ENCODE assay signal across 7 mouse cellular contexts in genomic region chr5:29434872-29435358, GRCm38 (mm10). TPM values are rescaled to one million over a fixed set of nuclear protein-coding genes. Genes with fewer than 3 reads are reported as not detected.
DNase-seq lines count a peak whose midpoint lies in the region; ATAC-seq and TF ChIP-seq lines count a peak whose summit lies in the region.

No protein-coding gene starts in this region.

- under 1% methylated on average over 48 of the region's 48 CpGs for WGBS in liver, embryonic 15.5 days (ENCODE audit: insufficient replicate concordance)

- peak; percentile 13 to 32 for DNase-seq in urinary bladder, postnatal 36 days (ENCODE audit: low spot score in 2 of 2)
- no peak for DNase-seq in urinary bladder, adult 2 months (ENCODE audit: low spot score)
- DNase-seq in gastrocnemius, adult 2 months: peak; percentile 53
- peak; percentile 65 for DNase-seq in induced T-regulatory cell, adult 2 months (ENCODE audit: low read depth)

- peaks cover 27% of the 10 kb centered on the region for H3K36me3 ChIP-seq in liver, embryonic 15.5 days (replicated peaks)
- H3K36me3 ChIP-seq in myocyte (ENCODE audit: control insufficient read depth, insufficient read depth): peaks cover 19% of the 10 kb centered on the region

- peaks cover 16% of the 10 kb centered on the region for H3K4me1 ChIP-seq in bone marrow macrophage, adult 2 months (ENCODE audit: control insufficient read depth, insufficient read depth, low read length)
- peaks cover 26% of the 10 kb centered on the region for H3K4me1 ChIP-seq in liver, embryonic 15.5 days (replicated peaks)

- peak; percentile 65 for ATAC-seq in liver, embryonic 15.5 days (ENCODE audit: insufficient read depth)

- peak overlapping the region; percentile 88 for H3K4me2 ChIP-seq in liver, embryonic 15.5 days
- H3K4me2 ChIP-seq in myocyte (ENCODE audit: low read depth): peak overlapping the region; percentile 84

- H3K9me3 ChIP-seq in liver, embryonic 15.5 days (replicated peaks): no peaks in the 10 kb centered on the region

- peaks cover 27% of the 10 kb centered on the region for H3K27me3 ChIP-seq in liver, embryonic 15.5 days
- no peaks in the 10 kb centered on the region for H3K27me3 ChIP-seq in myocyte (ENCODE audit: control insufficient read depth, insufficient read depth, insufficient read length)

- intact Hi-C loops in gastrocnemius, adult 2 months (cut with DNase I): loop anchor here (10.0 kb wide), 1 partner anchor 60 kb away; the partner anchor contains the start of gene Lmbr1

- H3ac ChIP-seq in myocyte (ENCODE audit: control insufficient read depth, insufficient read length): peak overlapping the region; percentile 74

- TF ChIP-seq POLR2A in bone marrow macrophage, adult 2 months (IDR thresholded peaks at IDR 0.05; ENCODE audit: borderline replicate concordance, low read depth, low read length): no peak
- TF ChIP-seq POLR2A in myocyte (IDR thresholded peaks at IDR 0.05; ENCODE audit: insufficient read length, low read depth): no peak

- no peak for TF ChIP-seq CTCF in bone marrow macrophage, adult 2 months (IDR thresholded peaks at IDR 0.05; ENCODE audit: low read depth, low read length)
- TF ChIP-seq CTCF in gastrocnemius, adult 2 months (IDR thresholded peaks at IDR 0.05): no peak

- H3K27ac ChIP-seq in bone marrow macrophage, adult 2 months (ENCODE audit: insufficient read depth, low read depth, low read length): peak overlapping the region; percentile 28
- H3K27ac ChIP-seq in gastrocnemius, adult 2 months: peak overlapping the region; percentile 88
- peak overlapping the region; percentile 76 for H3K27ac ChIP-seq in liver, embryonic 15.5 days (replicated peaks)

- H3K79me2 ChIP-seq in myocyte (ENCODE audit: control insufficient read depth, insufficient read depth): peaks cover 13% of the 10 kb centered on the region

- H3K4me3 ChIP-seq in bone marrow macrophage, adult 2 months (ENCODE audit: insufficient read depth, low read length): peak overlapping the region; percentile 72
- peak overlapping the region; percentile 80 for H3K4me3 ChIP-seq in gastrocnemius, adult 2 months
- H3K4me3 ChIP-seq in liver, embryonic 15.5 days (replicated peaks): peak overlapping the region; percentile 95
- H3K4me3 ChIP-seq in myocyte: peak overlapping the region; percentile 74

- peak overlapping the region; percentile 75 for H3K9ac ChIP-seq in liver, embryonic 15.5 days

TF ChIP-seq in myocyte, 11 proteins besides CTCF, POLR2A, EP300 and RAD21:
- no peak for TF ChIP-seq SRF (IDR thresholded peaks at IDR 0.05; ENCODE audit: control insufficient read depth, insufficient read length, low read depth)
- no peak for TF ChIP-seq TCF12 (IDR thresholded peaks at IDR 0.05; ENCODE audit: insufficient read depth, poor library complexity, severe bottlenecking)
- TF ChIP-seq MYOG (IDR thresholded peaks at IDR 0.05; ENCODE audit: control insufficient read depth in 1 of 3, insufficient read depth in 1 of 3, insufficient read length in 2 of 3, low read depth in 2 of 3): no peak
- no peak for TF ChIP-seq POLR2AphosphoS2 (IDR thresholded peaks at IDR 0.05; ENCODE audit: insufficient read length, low read depth)
- TF ChIP-seq MYOD1 (IDR thresholded peaks at IDR 0.05; ENCODE audit: control insufficient read depth in 1 of 3, insufficient read length in 2 of 3, low read depth in 2 of 3): no peak
- TF ChIP-seq TCF3 (IDR thresholded peaks at IDR 0.05; ENCODE audit: insufficient read length, low read depth): no peak
- TF ChIP-seq MAX (IDR thresholded peaks at IDR 0.05; ENCODE audit: low read depth): no peak
- TF ChIP-seq REST (IDR thresholded peaks at IDR 0.05; ENCODE audit: insufficient read depth, insufficient read length): no peak

RNA-seq across cellular contexts. Expression of gene Nom1, which starts 0.5 kb away (rescaled TPM):
- 21.1 and 22.9 TPM in 2 replicates for polyA plus RNA-seq in urinary bladder, adult 2 months (2012; rRNA removed)
- 10.7 and 12.3 TPM in 2 replicates for polyA plus RNA-seq in bone marrow macrophage, adult 2 months (2012; ENCODE audit: insufficient read depth, insufficient read length, missing spikeins)
- total RNA-seq in gastrocnemius, adult 2 months (2021): 10 to 100 TPM; 11.2 to 13.6 TPM
- 12.7 and 14.9 TPM in 2 replicates for polyA plus RNA-seq in liver, embryonic 15.5 days (2015; fragmentation: Nextera tagmentation; extraction: Ambion mirVana)
- 9.9 TPM for polyA plus RNA-seq in myocyte (2012; fragmentation: generic; extraction: Trizol)

RNA-seq across cellular contexts. Expression of gene Mnx1, which starts 43.4 kb away (rescaled TPM):
- not detected in 2 replicates for polyA plus RNA-seq in urinary bladder, adult 2 months (2012; rRNA removed)
- polyA plus RNA-seq in bone marrow macrophage, adult 2 months (2012; ENCODE audit: insufficient read depth, insufficient read length, missing spikeins): not detected in 2 replicates
- not detected for total RNA-seq in gastrocnemius, adult 2 months (2021)
- not detected in 2 replicates for polyA plus RNA-seq in liver, embryonic 15.5 days (2015; fragmentation: Nextera tagmentation; extraction: Ambion mirVana)
- not detected for polyA plus RNA-seq in myocyte (2012; fragmentation: generic; extraction: Trizol)

RNA-seq across cellular contexts. Expression of gene Lmbr1, which starts 56.7 kb away (rescaled TPM):
- 13.1 and 13.3 TPM in 2 replicates for polyA plus RNA-seq in urinary bladder, adult 2 months (2012; rRNA removed)
- polyA plus RNA-seq in bone marrow macrophage, adult 2 months (2012; ENCODE audit: insufficient read depth, insufficient read length, missing spikeins): 3.5 and 4.6 TPM in 2 replicates
- 1 to 10 TPM; 9.0 to 9.8 TPM for total RNA-seq in gastrocnemius, adult 2 months (2021)
- polyA plus RNA-seq in liver, embryonic 15.5 days (2015; fragmentation: Nextera tagmentation; extraction: Ambion mirVana): 2.3 and 2.6 TPM in 2 replicates
- 2.9 TPM for polyA plus RNA-seq in myocyte (2012; fragmentation: generic; extraction: Trizol)

Comparison
In these comparisons a context has a peak if more than half of its experiments do, and no peak if none do; other contexts are left out.
1. H3K27ac ChIP-seq: peak in every context shown above with its lines; median percentile 88 in gastrocnemius, adult 2 months; 76 in liver, embryonic 15.5 days; 28 in bone marrow macrophage, adult 2 months.